Mouse (Mus musculus) liver, embryonic 13.5 days (tissue): ENCODE measurements around the gene Nlrp2. TPM values are rescaled to one million over a fixed set of nuclear protein-coding genes. Genes with fewer than 3 reads are reported as not detected.

Experiments used
- ATAC-seq: fragments of 200-750 bp; cut with Nextera tagmentation; 2 replicates; pipeline ENCODE4 v1.8.0; 2017; ENCODE audit warnings: low read depth, mild to moderate bottlenecking, moderate number of reproducible peaks, moderate library complexity
- DNase-seq: peaks from one replicate; pipeline ENCODE4 v3.0.0; 2022
- H3K27ac ChIP-seq: fragments of 300-500 bp; sonication (generic); 2 replicates; pipeline ENCODE4 v1.5.1; 2015; ENCODE audit warnings: moderate library complexity, mild to moderate bottlenecking, inconsistent platforms
- H3K27me3 ChIP-seq: fragments of 300-500 bp; sonication (generic); 2 replicates; pipeline ENCODE4 v1.6.1; 2015; ENCODE audit warnings: mild to moderate bottlenecking, inconsistent platforms
- H3K36me3 ChIP-seq: fragments of 300-500 bp; sonication (generic); 2 replicates; pipeline ENCODE4 v1.6.1; 2015; ENCODE audit warnings: mild to moderate bottlenecking, inconsistent platforms
- H3K4me1 ChIP-seq: fragments of 300-500 bp; sonication (generic); replicated peaks from 2 replicates; pipeline ENCODE4 v1.6.1; 2015; ENCODE audit warnings: inconsistent platforms
- H3K4me2 ChIP-seq: fragments of 300-500 bp; sonication (generic); 2 replicates; pipeline ENCODE4 v1.6.1; 2015; ENCODE audit warnings: inconsistent platforms, mild to moderate bottlenecking, moderate library complexity
- H3K4me3 ChIP-seq: fragments of 300-500 bp; sonication (generic); replicated peaks from 2 replicates; pipeline ENCODE4 v1.5.1; 2015; ENCODE audit warnings: mild to moderate bottlenecking, inconsistent platforms
- H3K9ac ChIP-seq: fragments of 300-500 bp; sonication (generic); 2 replicates; pipeline ENCODE4 v1.6.1; 2015; ENCODE audit warnings: mild to moderate bottlenecking, inconsistent platforms
- H3K9me3 ChIP-seq: fragments of 300-500 bp; sonication (generic); replicated peaks from 2 replicates; pipeline ENCODE4 v1.6.1; 2016; ENCODE audit warnings: inconsistent platforms
- WGBS: fragments of 180-500 bp; shearing (Covaris S2); methylation state at CpG from one replicate; pipeline ENCODE4 v1.1.7; 2015; ENCODE audit not compliant: insufficient replicate concordance; 5-methylcytosine and 5-hydroxymethylcytosine counted together
- polyA plus RNA-seq: library from polyadenylated mRNA; unstranded; fragments of >200 nt; fragmentation: Nextera tagmentation; extraction: Ambion mirVana; gene quantifications from 2 replicates; pipeline ENCODE4 v1.2.1, GENCODE M21; 2015

The Nlrp2 gene
- not detected in 2 replicates for polyA plus RNA-seq

DNA sequence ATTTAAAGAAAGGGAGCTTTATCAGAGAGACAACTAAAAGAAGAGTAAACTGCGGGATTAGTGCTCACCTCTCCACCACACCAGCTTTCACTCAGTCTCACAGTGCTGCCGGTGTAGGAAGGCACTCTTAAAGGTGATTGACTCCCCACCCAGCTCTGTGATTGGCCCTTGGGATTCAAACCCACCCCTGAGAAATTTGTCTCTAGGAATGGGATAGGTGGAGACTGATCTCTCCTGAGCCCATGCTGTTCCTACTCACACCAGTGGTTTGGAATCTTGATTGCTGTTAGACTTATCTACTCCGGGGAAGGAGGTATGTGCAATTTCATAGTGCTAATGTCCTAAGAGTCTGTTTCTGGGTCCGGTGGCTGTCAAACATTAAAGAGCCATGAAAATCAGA is at the start of gene Nlrp2:
TSS of gene Nlrp2 (minus strand) at position 101 of the 400 bp plus-strand sequence.
- Histone ChIP-seq H3K36me3 (no peaks in the 10 kb centered on the region), H3K27me3 (no peaks in the 10 kb centered on the region), H3K9me3 (0 out of 2 replicates have a peak, but pooled peaks cover 10% of the 10 kb centered on the region), H3K9ac (no peak within 1 kb of the TSS), H3K4me1 (no peaks in the 10 kb centered on the region), H3K27ac (no peak within 1 kb of the TSS), H3K4me3 (no peak within 1 kb of the TSS), H3K4me2 (no peak within 1 kb of the TSS)
- WGBS: 57% methylated on average over 4 of the region's 4 CpGs
- DNase-seq (no peak), ATAC-seq (no peak)

GRCm38 (mm10) chr7:5366724-5367123 is 15.9 kb upstream of the Nlrp2 start:
- H3K4me1 ChIP-seq: no peaks in the 10 kb centered on the region
- H3K36me3 ChIP-seq: no peaks in the 10 kb centered on the region
- H3K27me3 ChIP-seq: no peaks in the 10 kb centered on the region
- no peak overlapping the region for H3K9ac ChIP-seq
- DNase-seq: no peak
- H3K4me2 ChIP-seq: no peak overlapping the region
- ATAC-seq: no peak
- H3K9me3 ChIP-seq: 0 out of 2 replicates have a peak, but pooled peaks cover 6% of the 10 kb centered on the region
- WGBS: 51% methylated on average over 2 of the region's 2 CpGs
- H3K27ac ChIP-seq: no peak overlapping the region
- no peak overlapping the region for H3K4me3 ChIP-seq

DNA sequence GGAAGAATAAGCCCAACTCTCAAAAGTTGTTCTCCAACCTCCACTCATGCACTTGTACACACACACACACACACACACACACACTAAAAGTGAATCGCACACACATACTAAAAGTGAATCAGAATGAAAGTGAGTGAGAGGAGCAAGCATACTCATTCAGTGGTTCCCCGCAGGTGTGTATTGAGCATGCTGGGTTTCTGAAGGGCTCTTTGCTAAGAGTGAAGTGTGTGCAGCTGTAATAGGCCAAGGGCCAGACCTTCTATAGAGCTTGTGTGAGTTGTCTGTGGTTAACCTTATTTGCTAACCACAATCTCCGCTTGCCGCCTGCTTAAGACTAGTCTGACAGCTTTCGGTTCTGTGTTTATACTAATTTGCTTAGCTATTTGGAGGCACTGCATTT is 12.8 kb upstream of the Nlrp2 start:
- Histone ChIP-seq H3K27ac (no peak overlapping the region), H3K4me1 (no peaks in the 10 kb centered on the region), H3K4me3 (no peak overlapping the region), H3K27me3 (no peaks in the 10 kb centered on the region), H3K36me3 (no peaks in the 10 kb centered on the region), H3K9ac (no peak overlapping the region), H3K9me3 (peaks cover 11% of the 10 kb centered on the region; the same call in 1 of the 2 replicates), H3K4me2 (no peak overlapping the region)
- ATAC-seq: no peak
- 80% methylated on average over 5 of the region's 5 CpGs for WGBS
- no peak for DNase-seq

GRCm38 (mm10) chr7:5350237-5350636 is 598 bp downstream of the Nlrp2 start, which contains the start of gene Gm5065:
TSS of gene Gm5065 (plus strand) at chr7:5350537.
- 0 out of 2 replicates have a peak, but pooled peaks cover 10% of the 10 kb centered on the region for H3K9me3 ChIP-seq
- H3K36me3 ChIP-seq: no peaks in the 10 kb centered on the region
- DNase-seq (no peak), ATAC-seq (no peak)
- no peak within 1 kb of the TSS for H3K27ac ChIP-seq
- H3K4me2 ChIP-seq: no peak within 1 kb of the TSS
- H3K4me1 ChIP-seq: no peaks in the 10 kb centered on the region
- H3K4me3 ChIP-seq: no peak within 1 kb of the TSS
- H3K27me3 ChIP-seq: no peaks in the 10 kb centered on the region
- H3K9ac ChIP-seq: no peak within 1 kb of the TSS
- WGBS: 40% methylated on average over 1 of the region's 1 CpGs

GRCm38 (mm10) chr7:5327511-5327910 is 23.3 kb downstream of the Nlrp2 start:
- Histone ChIP-seq H3K27me3 (no peaks in the 10 kb centered on the region), H3K4me1 (no peaks in the 10 kb centered on the region), H3K4me3 (no peak overlapping the region), H3K4me2 (no peak overlapping the region), H3K27ac (no peak overlapping the region), H3K9me3 (no peaks in the 10 kb centered on the region), H3K36me3 (no peaks in the 10 kb centered on the region), H3K9ac (no peak overlapping the region)
- WGBS: 51% methylated on average over 1 of the region's 1 CpGs
- no peak for ATAC-seq
- DNase-seq: no peak

- 40% methylated on average over 1 of the region's 1 CpGs for WGBS
- Histone ChIP-seq H3K4me3 (no peak overlapping the region), H3K27ac (no peak overlapping the region), H3K27me3 (no peaks in the 10 kb centered on the region), H3K36me3 (no peaks in the 10 kb centered on the region), H3K4me1 (no peaks in the 10 kb centered on the region), H3K4me2 (no peak overlapping the region), H3K9ac (no peak overlapping the region), H3K9me3 (peaks cover 5% of the 10 kb centered on the region; the same call in 1 of the 2 replicates)
- ATAC-seq (no peak), DNase-seq (no peak)
Measured at GRCm38 (mm10) chr7:5288281-5288680, 62.6 kb downstream of the Nlrp2 start.

DNA sequence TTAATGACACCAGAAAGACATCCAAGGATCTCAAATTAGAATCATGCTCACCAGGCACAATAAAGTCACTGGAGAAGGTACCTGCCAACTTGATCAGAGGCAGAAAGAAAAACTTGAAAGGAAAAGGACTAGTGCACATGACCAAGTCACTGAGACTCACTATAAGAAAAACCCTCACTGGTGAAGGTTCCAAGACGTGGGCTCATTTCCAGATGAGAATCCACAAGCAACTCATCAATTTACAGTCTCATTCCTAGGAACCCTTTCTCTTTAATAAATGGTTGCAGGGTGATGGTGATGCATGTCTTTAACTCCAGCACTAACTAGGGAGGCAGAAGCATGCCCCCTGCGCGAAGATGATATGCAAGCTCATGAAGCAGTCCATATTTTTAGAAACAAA is 87.8 kb downstream of the Nlrp2 start:
- no peak overlapping the region for H3K9ac ChIP-seq
- ATAC-seq (no peak), DNase-seq (no peak)
- H3K4me2 ChIP-seq: no peak overlapping the region
- no peak overlapping the region for H3K27ac ChIP-seq
- H3K4me3 ChIP-seq: no peak overlapping the region
- H3K4me1 ChIP-seq: no peaks in the 10 kb centered on the region
- no peaks in the 10 kb centered on the region for H3K36me3 ChIP-seq
- WGBS: 60% methylated on average over 3 of the region's 3 CpGs
- no peaks in the 10 kb centered on the region for H3K27me3 ChIP-seq
- peaks cover 8% of the 10 kb centered on the region; the same call in 1 of the 2 replicates for H3K9me3 ChIP-seq

Other genes starting within 250 kb of the Nlrp2 start
- not detected in 2 replicates for gene Rfpl4, start 234.1 kb downstream of the Nlrp2 start, polyA plus RNA-seq
- 0.19 and 0.24 TPM in 2 replicates for gene Rasl2-9, start 225.1 kb downstream of the Nlrp2 start, polyA plus RNA-seq
- gene Vmn1r55, start 201.4 kb downstream of the Nlrp2 start, polyA plus RNA-seq: not detected in 2 replicates
- not detected in 2 replicates for gene Vmn1r56, start 154.3 kb downstream of the Nlrp2 start, polyA plus RNA-seq
- not detected in 2 replicates for gene Vmn1r57, start 132.5 kb downstream of the Nlrp2 start, polyA plus RNA-seq
- gene Gm5065, start 498 bp downstream of the Nlrp2 start, polyA plus RNA-seq: not detected in 2 replicates
- gene Vmn1r58, start 62.4 kb upstream of the Nlrp2 start, polyA plus RNA-seq: not detected in 2 replicates
- gene Vmn1r59, start 105.7 kb upstream of the Nlrp2 start, polyA plus RNA-seq: not detected in 2 replicates
- not detected in 2 replicates for gene Vmn2r28, start 142.9 kb upstream of the Nlrp2 start, polyA plus RNA-seq
- gene Vmn1r60, start 196.3 kb upstream of the Nlrp2 start, polyA plus RNA-seq: not detected in 2 replicates